Mouse (Mus musculus) forebrain, embryonic 14.5 days (tissue): ENCODE measurements around the gene Grm8. TPM values are rescaled to one million over a fixed set of nuclear protein-coding genes. Genes with fewer than 3 reads are reported as not detected.
A peak's percentile ranks its signal among the peaks of the same experiment; 100 is the strongest.

Experiments used
- ATAC-seq: fragments of 200-750 bp; cut with Nextera tagmentation; 2 replicates; pipeline ENCODE4 v1.8.0; 2017; ENCODE audit warnings: mild to moderate bottlenecking, moderate library complexity
- DNase-seq: peaks from one replicate; pipeline ENCODE4 v3.0.0-alpha.2; 2015; ENCODE audit warnings: low spot score
- H3K27ac ChIP-seq: fragments of 300-500 bp; sonication (generic); 2 replicates; pipeline ENCODE4 v1.5.1; 2014; ENCODE audit warnings: low read depth, mild to moderate bottlenecking, control low read depth, low read length, moderate library complexity
- H3K27me3 ChIP-seq: fragments of 300-500 bp; sonication (generic); replicated peaks from 2 replicates; pipeline ENCODE4 v1.6.1; 2014; ENCODE audit warnings: low read length, control low read depth, mixed read lengths; ENCODE audit not compliant: control insufficient read depth, insufficient read depth
- H3K36me3 ChIP-seq: fragments of 300-500 bp; sonication (generic); 2 replicates; pipeline ENCODE4 v1.6.1; 2014; ENCODE audit warnings: low read length, control low read depth; ENCODE audit not compliant: control insufficient read depth, insufficient read depth
- H3K4me1 ChIP-seq: fragments of 300-500 bp; sonication (generic); 2 replicates; pipeline ENCODE4 v1.6.1; 2014; ENCODE audit warnings: antibody characterized with exemption, low read length, control low read depth; ENCODE audit not compliant: control insufficient read depth, insufficient read depth
- H3K4me2 ChIP-seq: fragments of 300-500 bp; sonication (generic); 2 replicates; pipeline ENCODE4 v1.6.1; 2014; ENCODE audit warnings: mild to moderate bottlenecking, control low read depth, low read length
- H3K4me3 ChIP-seq: fragments of 300-500 bp; sonication (generic); 2 replicates; pipeline ENCODE4 v1.5.1; 2014; ENCODE audit warnings: low read depth, low read length, control low read depth
- H3K9ac ChIP-seq: fragments of 300-500 bp; sonication (generic); 2 replicates; pipeline ENCODE4 v1.6.1; 2014; ENCODE audit warnings: mild to moderate bottlenecking, low read length, control low read depth, moderate library complexity
- H3K9me3 ChIP-seq: fragments of 300-500 bp; sonication (generic); replicated peaks from 2 replicates; pipeline ENCODE4 v1.6.1; 2016; ENCODE audit warnings: low read length, control low read depth, mixed read lengths; ENCODE audit not compliant: control insufficient read depth
- WGBS: fragments of 180-500 bp; shearing (Covaris S2); extraction: QIAGEN DNeasy Blood & Tissue Kit; methylation state at CpG from one replicate; pipeline ENCODE4 v1.1.7; 2014; 5-methylcytosine and 5-hydroxymethylcytosine counted together
- polyA plus RNA-seq: library from polyadenylated mRNA; unstranded; fragments of >200 nt; fragmentation: Nextera tagmentation; extraction: Ambion mirVana; gene quantifications from 2 replicates; pipeline ENCODE4 v1.2.1, GENCODE M21; 2014

Gene Grm8
- polyA plus RNA-seq, 1 experiment from 2014 or later = 3.0 TPM

GRCm38 (mm10) chr6:27689382-27689781 is 445.6 kb downstream of the Grm8 start:
- H3K9me3 ChIP-seq = no peaks in the 10 kb centered on the region
- 86% methylated on average over 3 of the region's 3 CpGs for WGBS
- no peaks in the 10 kb centered on the region for H3K4me1 ChIP-seq
- H3K27me3 ChIP-seq = no peaks in the 10 kb centered on the region
- H3K27ac ChIP-seq = no peak overlapping the region
- no peak overlapping the region for H3K9ac ChIP-seq
- H3K4me2 ChIP-seq = no peak overlapping the region
- DNase-seq (no peak), ATAC-seq (no peak)
- no peaks in the 10 kb centered on the region for H3K36me3 ChIP-seq
- H3K4me3 ChIP-seq = no peak overlapping the region

DNA sequence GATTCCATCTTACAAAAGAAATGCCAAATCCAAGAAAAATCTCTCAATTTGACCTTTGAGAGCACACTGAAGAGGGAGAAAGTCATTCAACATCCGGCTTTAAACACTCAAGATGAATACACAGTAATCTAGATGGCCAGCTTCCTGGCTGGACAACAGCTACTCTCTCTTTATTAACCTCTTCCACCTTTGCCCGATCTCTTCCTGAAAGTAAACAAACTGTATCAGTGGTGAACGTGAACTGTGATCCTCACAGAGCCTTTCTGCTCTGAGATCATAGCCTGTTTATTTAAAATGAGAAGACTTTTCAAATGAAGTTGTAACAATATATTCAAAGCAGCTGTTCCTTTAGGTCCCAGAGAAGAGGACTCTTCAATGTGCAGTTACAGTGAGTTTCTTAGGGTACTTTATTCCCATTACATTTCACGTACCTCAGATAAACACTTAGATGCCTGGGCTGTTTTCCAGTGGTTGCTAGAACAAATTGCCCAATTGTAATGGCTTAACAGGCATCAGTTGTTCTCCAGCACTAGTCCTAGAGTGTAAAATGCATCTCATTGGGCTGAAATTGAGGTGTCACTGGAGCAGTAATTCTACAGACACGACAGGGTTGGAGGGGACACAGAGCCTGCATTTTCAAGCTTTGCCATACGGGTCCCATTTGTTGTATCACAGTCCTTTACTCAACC is 473.1 kb downstream of the Grm8 start:
- no peaks in the 10 kb centered on the region for H3K36me3 ChIP-seq
- H3K4me1 ChIP-seq = no peaks in the 10 kb centered on the region
- H3K27me3 ChIP-seq = no peaks in the 10 kb centered on the region
- DNase-seq (no peak), ATAC-seq (no peak)
- H3K4me3 ChIP-seq = no peak overlapping the region
- H3K9ac ChIP-seq = no peak overlapping the region
- no peak overlapping the region for H3K27ac ChIP-seq
- WGBS = 85% methylated on average over 6 of the region's 6 CpGs
- no peaks in the 10 kb centered on the region for H3K9me3 ChIP-seq
- no peak overlapping the region for H3K4me2 ChIP-seq

DNA sequence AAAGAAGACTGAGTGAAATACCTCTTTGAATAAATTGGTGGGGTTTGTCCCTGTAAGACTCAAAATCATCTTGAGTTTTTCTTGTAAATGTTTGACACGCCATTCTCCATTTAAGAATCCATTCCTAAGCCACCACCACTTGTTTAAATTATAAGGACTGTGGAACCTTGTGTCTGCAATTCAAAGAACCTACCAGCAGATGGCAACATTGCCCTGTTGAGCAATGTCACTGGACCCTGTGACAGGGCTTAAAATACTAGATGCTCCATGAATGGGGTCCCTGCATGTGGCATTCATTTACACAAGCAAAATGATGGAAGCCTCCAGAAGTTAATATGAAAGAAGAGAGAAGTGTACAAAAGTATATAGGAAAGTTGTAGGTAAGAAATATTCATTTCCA is 477.5 kb downstream of the Grm8 start:
- Histone ChIP-seq H3K4me3 (no peak overlapping the region), H3K36me3 (no peaks in the 10 kb centered on the region), H3K4me2 (no peak overlapping the region), H3K27me3 (no peaks in the 10 kb centered on the region), H3K9me3 (no peaks in the 10 kb centered on the region), H3K9ac (no peak overlapping the region), H3K4me1 (no peaks in the 10 kb centered on the region), H3K27ac (no peak overlapping the region)
- DNase-seq (peak; percentile 66), ATAC-seq (peak; percentile 55; the same call in 1 of the 2 replicates)
- WGBS = 73% methylated on average over 1 of the region's 1 CpGs

DNA sequence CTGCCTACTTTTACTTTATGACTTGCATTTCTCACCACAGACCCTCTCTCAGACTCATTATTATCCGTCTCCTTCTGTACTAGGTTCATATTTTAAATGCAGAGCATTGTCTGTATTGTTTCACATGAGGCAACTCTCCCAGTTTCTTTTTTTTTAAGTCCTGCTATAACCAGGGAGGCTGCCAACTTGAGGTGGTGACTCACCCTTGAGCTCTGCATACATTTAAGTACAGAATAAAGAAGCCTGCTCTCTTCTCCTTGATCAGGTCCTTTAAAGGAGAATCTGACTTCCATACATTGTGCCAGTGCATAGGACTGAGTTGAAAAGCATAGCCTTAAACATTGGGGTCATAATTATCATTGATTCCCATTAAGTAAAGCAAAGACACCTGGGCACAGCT is 488.5 kb downstream of the Grm8 start:
- DNase-seq = peak; percentile 44
- peak; percentile 52; the same call in 1 of the 2 replicates for ATAC-seq
- Histone ChIP-seq H3K36me3 (no peaks in the 10 kb centered on the region), H3K27me3 (no peaks in the 10 kb centered on the region), H3K27ac (no peak overlapping the region), H3K4me3 (no peak overlapping the region), H3K9me3 (no peaks in the 10 kb centered on the region), H3K9ac (no peak overlapping the region), H3K4me1 (no peaks in the 10 kb centered on the region), H3K4me2 (no peak overlapping the region)
- WGBS = 34% methylated on average over 1 of the region's 1 CpGs

DNA sequence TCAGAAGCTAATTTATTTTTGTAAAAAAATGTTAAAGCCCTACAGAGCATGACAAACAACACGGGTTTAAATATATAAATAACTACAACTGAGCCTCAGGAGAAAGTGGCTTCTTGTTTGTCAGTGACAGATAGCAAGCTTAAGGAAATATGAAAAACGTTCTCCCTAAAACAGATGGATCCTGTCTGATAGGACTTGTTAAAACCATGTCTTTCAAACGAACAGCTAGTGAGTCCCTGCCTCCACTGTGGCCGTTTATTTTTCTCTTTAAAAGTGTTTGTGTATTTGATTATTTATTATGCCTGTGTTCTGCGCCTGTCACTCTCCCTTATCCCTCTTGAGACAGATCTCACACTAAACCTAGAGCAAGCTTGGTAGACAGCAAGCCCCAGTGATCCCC is 489.9 kb downstream of the Grm8 start:
- no peak overlapping the region for H3K9ac ChIP-seq
- H3K36me3 ChIP-seq = no peaks in the 10 kb centered on the region
- H3K27me3 ChIP-seq = no peaks in the 10 kb centered on the region
- H3K4me2 ChIP-seq = no peak overlapping the region
- no peaks in the 10 kb centered on the region for H3K9me3 ChIP-seq
- H3K4me1 ChIP-seq = no peaks in the 10 kb centered on the region
- DNase-seq (no peak), ATAC-seq (no peak)
- H3K27ac ChIP-seq = no peak overlapping the region
- no peak overlapping the region for H3K4me3 ChIP-seq
- 78% methylated on average over 5 of the region's 5 CpGs for WGBS

DNA sequence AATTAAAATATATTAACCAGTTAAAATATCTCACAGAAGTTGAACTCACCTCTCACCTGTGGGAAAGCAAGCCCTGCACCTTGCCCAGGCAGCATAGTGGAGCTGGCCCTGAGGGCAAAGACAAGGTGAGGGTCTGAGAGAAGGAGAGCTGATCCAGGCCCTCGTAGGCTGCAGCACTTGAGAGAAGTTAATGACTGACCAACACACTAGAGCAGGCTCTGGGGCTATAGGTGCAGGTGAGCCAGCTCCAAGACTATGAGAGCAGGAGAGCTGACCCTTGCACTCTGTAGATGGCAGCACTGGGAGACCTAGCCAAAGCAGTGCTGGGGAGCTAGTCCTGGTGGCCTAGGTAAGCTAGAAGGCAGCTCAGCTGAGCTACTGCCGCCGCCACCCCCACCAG is 499.1 kb downstream of the Grm8 start:
- no peak overlapping the region for H3K4me2 ChIP-seq
- no peak overlapping the region for H3K27ac ChIP-seq
- no peak for DNase-seq

DNA sequence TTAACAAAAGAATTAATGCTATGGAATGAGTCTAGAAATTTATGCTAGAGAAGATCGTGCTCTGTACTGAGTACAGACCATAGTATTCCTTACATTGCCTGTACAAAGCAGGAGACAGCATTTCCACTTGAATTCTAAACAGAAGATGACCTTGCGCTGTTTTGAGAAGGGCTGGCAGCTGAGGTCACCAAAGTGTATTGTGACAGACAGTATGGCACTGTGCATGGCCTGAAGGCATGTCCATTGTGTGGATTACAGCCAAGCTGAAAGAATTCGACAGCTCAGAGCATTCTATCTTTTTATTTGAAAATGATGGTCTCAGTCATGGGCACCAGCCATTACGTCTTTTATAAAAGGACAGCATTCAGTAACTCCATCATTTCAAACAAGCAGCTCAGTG is 517.5 kb downstream of the Grm8 start:
- Histone ChIP-seq H3K36me3 (no peaks in the 10 kb centered on the region), H3K9me3 (no peaks in the 10 kb centered on the region), H3K4me2 (no peak overlapping the region), H3K27ac (no peak overlapping the region), H3K27me3 (no peaks in the 10 kb centered on the region), H3K9ac (no peak overlapping the region), H3K4me1 (no peaks in the 10 kb centered on the region), H3K4me3 (no peak overlapping the region)
- DNase-seq (peak; percentile 12), ATAC-seq (peak; percentile 37; the same call in 1 of the 2 replicates)
- 63% methylated on average over 4 of the region's 4 CpGs for WGBS

More for the DNA sequence above, 499.1 kb downstream of the Grm8 start:
- Histone ChIP-seq H3K36me3 (no peaks in the 10 kb centered on the region), H3K9me3 (no peaks in the 10 kb centered on the region), H3K4me1 (no peaks in the 10 kb centered on the region), H3K4me3 (no peak overlapping the region), H3K27me3 (no peaks in the 10 kb centered on the region), H3K9ac (no peak overlapping the region)
- 69% methylated on average over 3 of the region's 3 CpGs for WGBS
- no peak for ATAC-seq

DNA sequence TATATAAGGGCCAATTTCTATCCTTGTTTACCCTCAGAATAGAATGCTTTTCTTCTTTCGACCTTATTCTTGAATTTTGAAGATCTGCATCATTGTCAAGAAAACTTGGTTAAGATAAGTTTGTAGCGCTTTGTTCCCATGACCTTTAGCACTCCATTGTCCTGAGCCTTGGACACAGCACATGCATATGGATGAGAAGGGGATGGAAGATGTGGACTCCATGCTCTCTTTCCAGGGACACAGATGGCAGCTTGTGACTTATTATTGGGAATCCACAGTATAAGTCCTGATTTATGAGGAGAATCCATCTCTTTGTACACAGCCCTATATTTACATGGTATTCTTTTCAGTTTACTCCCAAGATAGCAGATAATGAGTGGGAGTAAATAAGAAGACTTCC is 554.5 kb downstream of the Grm8 start:
- Histone ChIP-seq H3K9me3 (no peaks in the 10 kb centered on the region), H3K27ac (no peak overlapping the region), H3K36me3 (no peaks in the 10 kb centered on the region), H3K4me1 (no peaks in the 10 kb centered on the region), H3K9ac (no peak overlapping the region), H3K4me3 (no peak overlapping the region), H3K4me2 (no peak overlapping the region), H3K27me3 (no peaks in the 10 kb centered on the region)
- WGBS = 83% methylated on average over 2 of the region's 2 CpGs
- ATAC-seq (no peak), DNase-seq (no peak)

DNA sequence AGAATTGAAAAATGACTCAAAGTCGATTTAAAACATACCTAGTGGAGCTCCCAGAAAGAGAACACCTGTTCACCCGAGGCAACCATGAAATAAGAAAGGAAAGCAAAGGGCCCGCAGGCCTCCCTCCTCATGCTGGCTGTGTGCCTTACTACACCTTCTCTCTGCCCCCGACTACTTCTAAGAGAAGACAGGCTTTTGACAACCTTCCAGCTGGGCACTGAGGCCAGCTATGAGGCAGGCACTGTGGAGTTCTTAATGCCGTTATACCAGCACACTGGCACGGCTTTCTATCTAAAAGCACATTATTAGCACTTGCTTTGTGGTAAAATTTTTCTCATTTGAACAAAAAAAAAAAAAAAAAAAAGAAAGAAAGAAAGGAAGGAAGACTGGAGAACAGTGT is 589.5 kb downstream of the Grm8 start:
- 44% methylated on average over 6 of the region's 6 CpGs for WGBS
- Histone ChIP-seq H3K4me3 (no peak overlapping the region), H3K4me1 (no peaks in the 10 kb centered on the region), H3K4me2 (no peak overlapping the region), H3K27ac (no peak overlapping the region), H3K9ac (no peak overlapping the region), H3K9me3 (no peaks in the 10 kb centered on the region), H3K27me3 (no peaks in the 10 kb centered on the region), H3K36me3 (no peaks in the 10 kb centered on the region)
- peak; percentile 56 for DNase-seq
- peak; percentile 54; the same call in 1 of the 2 replicates for ATAC-seq
